Mouse (Mus musculus): ENCODE results near the gene Dgke.

GRCm38 (mm10) chr11:88986616-88987015, 80.0 kb downstream of the Dgke start:
- peak; percentile 88 for TF ChIP-seq CTCF (IDR thresholded peaks at IDR 0.05; ENCODE audit: low read depth, low read length)
- no peak for TF ChIP-seq POLR2A (IDR thresholded peaks at IDR 0.05; ENCODE audit: insufficient read depth, low read length)
